Mouse (Mus musculus) retina, adult 2 months (tissue): ENCODE results near the gene Samhd1.

Experiments
- DNase-seq: peaks from one replicate; pipeline ENCODE4 v3.0.0-alpha.2; 2012; ENCODE audit warnings: low read depth, low spot score

Gene Samhd1

GRCm38 (mm10) chr2:157054297-157054696, 80.8 kb downstream of the Samhd1 start:
- no peak for DNase-seq

- no peak for DNase-seq
These were observed 81.3 kb downstream of the Samhd1 start for GRCm38 (mm10) chr2:157053787-157054186.

- no peak for DNase-seq
These were observed 81.9 kb downstream of the Samhd1 start for GRCm38 (mm10) chr2:157053124-157053523.

GRCm38 (mm10) chr2:157052448-157052847, 82.6 kb downstream of the Samhd1 start:
- DNase-seq, result no peak

- DNase-seq, result no peak
These were observed 85.2 kb downstream of the Samhd1 start for GRCm38 (mm10) chr2:157049831-157050243.

- no peak for DNase-seq
These were observed 86.5 kb downstream of the Samhd1 start for GRCm38 (mm10) chr2:157048395-157049181.
